Mouse (Mus musculus) splenic B cell, adult 2 months (primary cell): ENCODE results near the gene Mroh2a.

ENCODE experiments used
- DNase-seq: peaks from one replicate; pipeline ENCODE4 v3.0.0-alpha.2; 2011; ENCODE audit warnings: low read depth, low spot score
- H3K27me3 ChIP-seq: 2 replicates; pipeline ENCODE4 v1.6.1; 2012; ENCODE audit warnings: mild to moderate bottlenecking, low read length, moderate library complexity, mixed read lengths; ENCODE audit not compliant: control insufficient read depth, poor library complexity, insufficient read depth, severe bottlenecking
- H3K36me3 ChIP-seq: 2 replicates; pipeline ENCODE4 v1.6.1; 2012; ENCODE audit warnings: mild to moderate bottlenecking, low read length, moderate library complexity, mixed read lengths; ENCODE audit not compliant: control insufficient read depth, poor library complexity, insufficient read depth, severe bottlenecking

Gene Mroh2a

GRCm38 (mm10) chr1:88266123-88266522, 39.3 kb downstream of the Mroh2a start:
- Histone ChIP-seq H3K27me3 (no peaks in the 10 kb centered on the region), H3K36me3 (peaks cover 49% of the 10 kb centered on the region)
- DNase-seq: no peak

GRCm38 (mm10) chr1:88267489-88267888, 40.7 kb downstream of the Mroh2a start:
- H3K27me3 ChIP-seq: no peaks in the 10 kb centered on the region
- H3K36me3 ChIP-seq: peaks cover 49% of the 10 kb centered on the region
- DNase-seq: no peak

- DNase-seq: no peak
- Histone ChIP-seq H3K36me3 (peaks cover 49% of the 10 kb centered on the region), H3K27me3 (no peaks in the 10 kb centered on the region)
These were observed 41.3 kb downstream of the Mroh2a start for GRCm38 (mm10) chr1:88268070-88268469.

GRCm38 (mm10) chr1:88269539-88270309, 42.9 kb downstream of the Mroh2a start:
- H3K27me3 ChIP-seq: no peaks in the 10 kb centered on the region
- peaks cover 50% of the 10 kb centered on the region for H3K36me3 ChIP-seq
- DNase-seq: no peak

GRCm38 (mm10) chr1:88272851-88273250, 46.1 kb downstream of the Mroh2a start:
- H3K36me3 ChIP-seq: peaks cover 24% of the 10 kb centered on the region
- H3K27me3 ChIP-seq: no peaks in the 10 kb centered on the region
- DNase-seq: no peak

- H3K36me3 ChIP-seq: peaks cover 19% of the 10 kb centered on the region
- DNase-seq: no peak
- no peaks in the 10 kb centered on the region for H3K27me3 ChIP-seq
These were observed 46.5 kb downstream of the Mroh2a start for GRCm38 (mm10) chr1:88273326-88273725.

GRCm38 (mm10) chr1:88273832-88274231, 47.0 kb downstream of the Mroh2a start:
- no peak for DNase-seq
- Histone ChIP-seq H3K27me3 (no peaks in the 10 kb centered on the region), H3K36me3 (peaks cover 16% of the 10 kb centered on the region)

GRCm38 (mm10) chr1:88274371-88275077, 47.7 kb downstream of the Mroh2a start:
- Histone ChIP-seq H3K36me3 (peaks cover 11% of the 10 kb centered on the region), H3K27me3 (no peaks in the 10 kb centered on the region)
- no peak for DNase-seq

GRCm38 (mm10) chr1:88275078-88275680, 48.4 kb downstream of the Mroh2a start:
- no peaks in the 10 kb centered on the region for H3K27me3 ChIP-seq
- no peak for DNase-seq
- peaks cover 7% of the 10 kb centered on the region for H3K36me3 ChIP-seq

GRCm38 (mm10) chr1:88275698-88276523, 49.1 kb downstream of the Mroh2a start:
- Histone ChIP-seq H3K36me3 (peaks cover 7% of the 10 kb centered on the region), H3K27me3 (no peaks in the 10 kb centered on the region)
- DNase-seq: no peak

- DNase-seq: no peak
- Histone ChIP-seq H3K27me3 (no peaks in the 10 kb centered on the region), H3K36me3 (peaks cover 7% of the 10 kb centered on the region)
These were observed 49.8 kb downstream of the Mroh2a start for GRCm38 (mm10) chr1:88276524-88277097.

GRCm38 (mm10) chr1:88277098-88277817, 50.5 kb downstream of the Mroh2a start, which contains the start of the genes Hjurp and Trpm8:
Hjurp (minus strand) TSS chr1:88277633.
Trpm8 (plus strand) TSS chr1:88277661.
- Histone ChIP-seq H3K27me3 (no peaks in the 10 kb centered on the region), H3K36me3 (peaks cover 7% of the 10 kb centered on the region)
- peak; percentile 98 for DNase-seq

- no peak for DNase-seq
- Histone ChIP-seq H3K27me3 (no peaks in the 10 kb centered on the region), H3K36me3 (peaks cover 7% of the 10 kb centered on the region)
These were observed 51.2 kb downstream of the Mroh2a start for GRCm38 (mm10) chr1:88277818-88278511.
